Mouse (Mus musculus): ENCODE results near the gene Tle2.
A peak's percentile ranks its signal among the peaks of the same experiment; 100 is the strongest.

Tle2 gene

GRCm38 (mm10) chr10:81575208-81575631 is 859 bp downstream of the Tle2 start:
- no peak for DNase-seq (ENCODE audit: low read depth, low spot score)

GRCm38 (mm10) chr10:81575695-81576094 is 1.3 kb downstream of the Tle2 start:
- DNase-seq (ENCODE audit: low read depth, low spot score): no peak

DNA sequence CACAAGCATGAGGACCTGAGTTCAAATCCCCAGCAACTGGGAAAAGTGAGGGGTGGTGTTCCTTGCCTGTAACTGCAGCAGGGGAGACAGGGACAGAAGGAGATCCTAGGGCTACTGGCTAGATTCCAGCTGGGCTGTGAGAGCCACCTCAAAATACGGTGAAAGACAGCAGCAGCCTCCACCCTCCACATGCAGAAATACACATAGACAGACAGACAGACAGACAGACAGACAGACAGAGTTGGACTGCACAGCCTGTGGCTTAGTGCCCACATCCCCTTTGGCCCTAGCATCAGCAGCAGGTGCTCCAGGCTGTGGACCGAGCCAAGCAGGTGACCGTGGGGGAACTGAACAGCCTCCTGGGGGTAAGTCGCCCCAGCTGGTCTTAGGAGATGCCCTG is 5.6 kb downstream of the Tle2 start:
- no peak for DNase-seq (ENCODE audit: low read depth, low spot score)

DNA sequence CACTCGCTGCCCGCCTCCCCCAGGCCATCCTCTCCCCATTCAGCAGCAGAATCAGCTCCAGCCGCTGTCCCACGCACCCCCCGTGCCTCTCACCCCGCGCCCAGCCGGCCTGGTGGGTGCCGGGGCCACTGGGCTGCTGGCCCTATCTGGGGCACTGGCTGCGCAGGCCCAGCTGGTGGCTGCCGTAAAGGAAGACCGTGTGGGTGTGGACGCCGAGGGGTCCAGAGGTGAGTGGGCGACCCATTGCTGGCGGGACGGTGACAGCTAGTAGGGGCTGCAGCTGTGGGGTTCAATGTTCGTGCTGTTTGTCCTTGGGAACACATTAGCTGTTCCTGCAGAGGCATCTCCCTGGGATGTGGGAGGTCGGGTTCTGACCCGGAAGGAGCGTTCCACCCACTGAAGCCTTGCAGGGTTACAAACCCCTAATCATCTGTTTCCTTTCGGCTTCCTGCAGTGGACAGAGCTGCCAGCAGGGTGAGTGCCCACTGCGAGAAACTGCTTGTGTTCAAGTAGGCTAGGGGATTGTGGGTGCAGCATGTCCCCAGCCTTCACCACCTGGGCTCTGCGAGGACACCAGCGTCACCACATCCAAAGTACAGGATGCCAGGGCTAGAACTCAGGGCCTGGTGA is 6.2 kb downstream of the Tle2 start:
- no peak for DNase-seq (ENCODE audit: low read depth, low spot score)

GRCm38 (mm10) chr10:81583347-81583746 is 9.0 kb downstream of the Tle2 start:
- no peak for DNase-seq (ENCODE audit: low read depth, low spot score)

GRCm38 (mm10) chr10:81588739-81589138 is 14.4 kb downstream of the Tle2 start:
- DNase-seq (ENCODE audit: low read depth, low spot score): no peak

DNA sequence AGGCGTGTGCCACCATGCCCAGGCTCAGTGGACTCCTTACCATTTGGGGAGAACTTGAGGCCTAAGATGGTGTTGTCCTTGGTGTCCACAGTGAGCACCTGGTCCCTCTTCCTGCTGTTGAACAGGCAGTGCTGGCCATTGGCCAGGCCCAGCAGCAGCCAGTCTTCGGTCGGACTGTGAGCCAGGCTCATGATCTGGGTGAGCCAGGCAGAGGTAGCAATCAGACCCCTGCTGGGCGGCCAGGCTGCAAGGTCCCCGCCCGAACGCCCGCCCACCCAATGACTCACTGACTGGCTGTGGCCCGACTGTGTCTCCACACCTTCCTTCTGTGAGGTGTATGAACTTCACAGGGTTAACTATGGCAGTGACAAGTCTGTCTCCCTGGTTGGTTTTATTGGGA is 17.5 kb downstream of the Tle2 start:
- no peak for DNase-seq (ENCODE audit: low read depth, low spot score)

GRCm38 (mm10) chr10:81592631-81593030 is 18.3 kb downstream of the Tle2 start:
- DNase-seq (ENCODE audit: low read depth, low spot score): no peak

GRCm38 (mm10) chr10:81593223-81593622 is 18.9 kb downstream of the Tle2 start:
- DNase-seq (ENCODE audit: low read depth, low spot score): no peak

- DNase-seq (ENCODE audit: low read depth, low spot score): no peak
Observed at GRCm38 (mm10) chr10:81593935-81594334, 19.6 kb downstream of the Tle2 start.

DNA sequence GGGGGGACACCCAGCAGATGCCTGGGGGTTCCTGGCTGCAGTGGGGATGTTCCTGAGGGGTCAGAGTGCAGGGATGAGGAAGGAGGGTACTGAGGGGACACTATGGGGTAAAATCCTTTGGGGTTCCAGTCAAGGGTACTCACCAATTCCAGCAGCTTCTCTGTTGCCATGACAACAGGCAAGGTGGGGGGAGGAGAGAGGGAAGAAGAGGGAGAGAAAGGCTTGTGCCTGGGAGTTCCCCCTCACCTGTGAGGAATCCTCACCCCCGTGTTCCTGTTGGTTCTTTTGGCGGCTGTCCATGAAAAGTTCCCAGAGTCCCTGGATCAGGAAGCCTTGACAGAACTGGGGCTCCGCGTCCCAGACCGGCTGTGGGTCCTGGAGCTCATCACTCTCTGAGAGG is 21.2 kb downstream of the Tle2 start:
- no peak for DNase-seq (ENCODE audit: low read depth, low spot score)

- no peak for DNase-seq (ENCODE audit: low read depth, low spot score)
Observed at GRCm38 (mm10) chr10:81596611-81597010, 22.2 kb downstream of the Tle2 start.

DNA sequence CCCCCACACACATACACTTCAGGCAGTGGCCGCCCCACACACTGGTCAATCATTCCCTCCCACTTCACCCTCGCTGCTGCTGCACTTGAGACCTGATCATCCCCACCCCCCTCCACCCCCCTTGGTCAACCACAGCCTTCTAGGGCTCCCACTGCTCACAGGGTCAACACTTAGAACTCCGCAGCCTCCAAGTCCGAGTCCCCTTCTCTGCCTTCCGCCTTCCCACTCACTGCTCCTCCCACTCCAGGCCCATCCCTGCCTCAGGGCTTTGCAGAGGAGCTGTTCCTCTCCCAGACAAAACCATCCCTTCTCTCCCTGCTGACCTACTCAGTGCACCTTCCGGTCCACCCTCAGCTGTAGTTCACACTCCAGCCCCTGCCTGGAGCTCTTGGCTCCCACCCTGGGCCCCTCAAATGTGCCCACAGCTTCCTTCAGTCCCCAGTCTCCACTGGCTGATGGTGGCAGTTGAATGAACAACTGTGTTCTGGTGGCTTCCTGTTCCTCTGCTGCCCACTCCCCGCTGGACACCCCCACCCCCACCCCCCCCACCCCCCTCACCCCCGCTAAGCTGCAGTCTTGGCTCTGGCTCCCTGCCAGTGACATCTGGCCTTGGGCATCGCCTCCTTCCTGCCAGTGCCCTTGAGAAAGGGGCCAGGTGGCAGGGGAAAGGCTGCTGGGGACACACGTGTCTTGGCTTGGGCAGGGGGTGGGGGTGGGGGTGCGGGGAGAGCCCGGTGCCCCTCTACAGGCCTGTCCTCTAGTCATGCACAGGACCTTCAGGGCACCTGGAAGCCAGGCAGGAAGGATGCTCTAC is 23.0 kb downstream of the Tle2 start:
- DNase-seq (ENCODE audit: low read depth, low spot score): no peak

DNA sequence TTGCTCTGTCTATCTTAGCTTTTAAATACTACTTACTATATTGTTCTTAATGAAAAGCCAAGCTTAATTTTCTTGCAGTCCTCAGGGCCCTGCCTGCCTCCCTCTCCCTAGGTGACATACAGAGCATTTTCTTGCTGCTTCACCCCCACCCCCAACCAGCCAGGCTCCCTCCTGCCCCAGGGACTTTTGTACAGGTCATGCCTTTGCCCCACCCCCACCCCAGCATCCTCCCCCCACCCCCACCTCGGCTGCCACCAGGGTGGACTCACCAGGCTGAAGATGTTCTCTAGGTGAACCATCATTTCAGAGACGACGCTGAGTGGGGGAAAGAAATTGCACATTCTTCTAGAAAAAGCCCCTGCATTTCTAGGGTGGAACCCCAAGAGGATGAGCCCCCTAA is 24.0 kb downstream of the Tle2 start:
- DNase-seq (ENCODE audit: low read depth, low spot score): no peak

DNA sequence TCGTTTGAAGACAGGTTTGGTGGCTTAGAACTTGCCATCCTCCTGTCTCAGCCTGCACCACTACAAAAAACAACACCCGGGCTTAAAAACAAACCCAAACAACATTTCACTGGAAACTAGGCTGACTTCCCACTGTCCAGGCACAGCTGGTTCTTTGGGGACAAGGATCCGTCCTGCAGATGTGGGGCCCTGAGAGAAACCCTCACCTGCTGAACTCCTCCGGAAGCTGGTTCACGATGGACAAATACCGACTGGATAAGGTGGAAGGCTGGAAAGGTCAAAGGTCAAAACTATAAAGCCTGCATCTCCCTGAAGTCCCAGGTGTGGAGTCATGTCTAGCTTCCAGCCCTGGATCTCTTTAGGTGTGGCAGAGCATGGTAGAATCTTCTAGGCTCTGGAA is 24.5 kb downstream of the Tle2 start:
- DNase-seq (ENCODE audit: low read depth, low spot score): no peak

GRCm38 (mm10) chr10:81599630-81600029 is 25.3 kb downstream of the Tle2 start:
- no peak for DNase-seq (ENCODE audit: low read depth, low spot score)

DNA sequence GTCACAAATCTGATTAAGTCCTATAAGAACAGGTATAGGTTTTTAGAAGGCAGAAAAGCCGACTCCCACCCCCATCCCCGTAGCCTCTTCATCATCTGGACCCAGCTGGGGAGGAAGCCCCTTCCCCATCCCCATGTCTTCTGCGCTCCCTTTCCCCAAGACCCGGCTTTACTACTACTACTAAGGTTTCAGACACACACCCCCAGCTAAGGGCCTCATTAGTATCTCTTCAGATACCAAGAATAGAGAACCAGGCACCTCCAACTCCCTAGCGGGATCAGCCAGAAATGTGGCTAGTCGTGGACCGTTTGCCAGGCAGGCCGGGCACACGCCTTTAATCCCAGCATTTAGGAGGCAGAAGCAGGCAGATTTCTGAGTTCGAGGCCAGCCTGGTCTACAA is 25.7 kb downstream of the Tle2 start:
- no peak for DNase-seq (ENCODE audit: low read depth, low spot score)

DNA sequence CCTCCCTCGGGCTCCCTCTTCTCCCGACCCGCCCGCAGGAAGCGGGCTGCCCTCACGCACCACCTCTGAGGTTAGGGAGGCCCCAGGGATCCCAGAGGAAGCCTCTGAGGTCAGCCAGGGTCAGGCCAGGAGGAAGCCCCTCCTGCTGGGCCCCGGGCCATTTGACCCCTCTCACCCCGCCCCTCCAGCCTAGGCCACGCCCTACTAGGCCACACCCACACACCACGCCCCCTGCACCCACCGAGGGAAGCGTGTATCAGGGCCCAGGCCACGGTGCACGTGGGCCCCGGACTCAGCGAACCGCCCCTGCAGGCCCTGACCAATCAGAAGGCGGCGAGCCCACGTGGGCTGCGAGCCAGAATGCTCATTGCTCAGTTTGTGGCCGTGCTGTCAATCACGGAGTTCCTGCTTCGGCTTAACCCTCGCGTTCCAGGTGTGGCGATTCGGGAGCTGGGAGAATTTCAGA is 26.4 kb downstream of the Tle2 start, which contains the start of gene Tle6:
Gene Tle6 (minus strand): TSS at position 336 of the 466 bp plus-strand sequence.
- DNase-seq (ENCODE audit: low read depth, low spot score): peak; percentile 81

- no peak for DNase-seq (ENCODE audit: low read depth, low spot score)
Observed at GRCm38 (mm10) chr10:81601396-81601905, 27.1 kb downstream of the Tle2 start.

DNA sequence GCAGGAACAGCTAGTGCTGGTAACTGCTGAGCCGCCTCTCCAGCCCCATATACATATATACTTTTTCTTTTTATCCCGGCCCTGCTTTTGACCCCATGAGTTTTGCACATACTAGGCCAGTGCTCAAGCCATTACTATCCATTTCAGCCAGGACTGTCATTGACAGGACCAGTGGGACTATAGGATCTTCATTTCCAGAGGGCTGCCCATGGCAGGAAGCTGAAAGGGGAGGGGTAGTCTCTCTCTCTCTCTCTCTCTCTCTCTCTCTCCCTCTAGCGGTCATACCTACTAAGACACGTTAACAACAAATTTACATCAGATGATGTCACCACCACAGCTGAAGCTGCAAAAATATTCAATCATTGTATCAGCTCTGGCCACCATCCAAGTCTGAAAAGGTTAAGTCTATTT is 28.4 kb downstream of the Tle2 start:
- DNase-seq (ENCODE audit: low read depth, low spot score): peak; percentile 17

DNA sequence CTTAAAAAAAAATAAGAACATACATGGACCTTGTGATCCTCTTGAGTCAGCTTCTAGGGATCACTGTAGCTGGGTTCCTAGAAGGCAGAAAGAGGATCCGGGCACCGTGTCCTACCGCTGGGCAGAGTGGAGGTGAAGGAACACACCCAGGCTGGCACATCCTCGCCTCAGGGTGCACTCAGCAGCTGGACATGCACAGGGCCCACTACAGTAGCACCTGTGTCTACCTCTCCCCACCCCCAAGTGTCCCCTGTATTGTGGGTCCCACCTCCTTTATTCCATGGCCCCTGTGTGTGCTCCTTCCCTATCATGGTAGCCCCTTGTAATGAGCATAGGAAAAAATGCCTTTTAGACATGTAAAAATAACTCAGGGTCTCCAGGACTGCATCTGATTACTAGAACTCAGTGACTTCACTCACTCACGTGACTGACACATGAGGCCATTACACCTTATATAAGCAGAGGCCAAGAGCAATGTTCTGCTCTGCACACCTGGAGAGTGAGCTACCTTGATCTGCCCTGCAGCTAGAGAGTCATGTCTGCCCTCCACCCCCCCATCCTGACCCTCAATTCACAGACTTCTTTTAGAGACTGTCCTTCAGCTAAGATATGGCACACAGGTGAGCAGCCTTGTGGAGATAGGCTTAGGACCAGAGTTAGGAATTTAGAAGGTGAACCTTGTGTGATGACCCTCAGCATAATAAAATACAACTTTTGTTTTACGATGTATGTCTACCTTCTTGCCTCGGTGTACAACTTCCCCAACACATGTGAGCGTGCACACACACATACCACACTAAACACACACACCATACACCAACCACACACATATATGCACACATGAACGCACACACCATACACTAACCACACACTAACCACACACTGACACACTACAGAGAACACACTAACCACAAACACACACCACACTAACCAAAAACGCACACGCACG is 29.9 kb downstream of the Tle2 start:
- no peak for DNase-seq (ENCODE audit: low read depth, low spot score)

All from c-Kit-negative CD71-positive TER-119-positive erythroid progenitor cells, embryonic 14.5 days (primary cell).